Mouse (Mus musculus) lung, postnatal 0 days (tissue): ENCODE measurements at regions not wholly inside any gene's neighbourhood (a gene's known extent, or its start where the extent isn't known, plus 50 kb on each side); places are given as distances from the start of the nearest gene placed in this dataset.

Experiments used
- CTCF ChIP-seq: IDR thresholded peaks from 2 replicates; pipeline ENCODE4 v1.5.1; 2016; ENCODE audit warnings: antibody characterized with exemption, mild to moderate bottlenecking
- EP300 ChIP-seq: IDR thresholded peaks from 2 replicates; pipeline ENCODE4 v1.6.1; 2016; ENCODE audit warnings: antibody characterized with exemption, mild to moderate bottlenecking, control low read depth

- TF ChIP-seq CTCF (no peak), EP300 (no peak)
Observed at GRCm38 (mm10) chr1:185695394-185695793, 240.7 kb downstream of the Slc30a10 start.
